Mouse (Mus musculus) adrenal gland, adult 18-20 months (tissue): ENCODE data around the gene Tbce. TPM values are rescaled to one million over a fixed set of nuclear protein-coding genes. Genes with fewer than 3 reads are reported as not detected.
A peak's percentile ranks its signal among the peaks of the same experiment; 100 is the strongest.

Experiments
- DNase-seq, 2 experiments: peaks; one replicate each; pipeline ENCODE4 v3.0.0; 2021 to 2022; ENCODE audit warnings: low spot score in 2 of 2
- total RNA-seq, 2 experiments: library from RNA; stranded (reverse); gene quantifications; 1 replicate in 1 of 2; 2 replicates in 1 of 2; pipeline ENCODE4 v1.2.3; 2021

Tbce gene
- total RNA-seq, 2 experiments from 2014 or later: 38.3 to 41.4 TPM

DNA sequence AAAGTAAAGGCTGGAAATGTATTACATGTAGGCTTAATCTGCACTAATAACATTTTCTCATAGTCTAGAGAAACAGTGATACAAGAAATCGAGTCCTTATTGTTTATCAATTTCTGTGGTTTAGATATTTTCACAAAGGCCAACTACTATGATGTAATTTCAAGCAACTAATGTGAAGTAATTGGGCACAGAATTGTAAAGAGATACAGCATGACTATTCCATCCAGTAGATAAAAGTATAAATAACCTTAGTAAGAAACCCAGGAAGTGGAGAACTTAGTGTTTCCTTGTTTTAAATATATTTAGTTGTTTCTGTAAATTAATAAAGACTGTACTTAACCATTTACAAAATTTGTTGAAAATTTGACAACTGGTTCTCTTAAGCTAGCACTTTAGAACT, 69.6 kb downstream of the Tbce start:
- no peak for DNase-seq

DNA sequence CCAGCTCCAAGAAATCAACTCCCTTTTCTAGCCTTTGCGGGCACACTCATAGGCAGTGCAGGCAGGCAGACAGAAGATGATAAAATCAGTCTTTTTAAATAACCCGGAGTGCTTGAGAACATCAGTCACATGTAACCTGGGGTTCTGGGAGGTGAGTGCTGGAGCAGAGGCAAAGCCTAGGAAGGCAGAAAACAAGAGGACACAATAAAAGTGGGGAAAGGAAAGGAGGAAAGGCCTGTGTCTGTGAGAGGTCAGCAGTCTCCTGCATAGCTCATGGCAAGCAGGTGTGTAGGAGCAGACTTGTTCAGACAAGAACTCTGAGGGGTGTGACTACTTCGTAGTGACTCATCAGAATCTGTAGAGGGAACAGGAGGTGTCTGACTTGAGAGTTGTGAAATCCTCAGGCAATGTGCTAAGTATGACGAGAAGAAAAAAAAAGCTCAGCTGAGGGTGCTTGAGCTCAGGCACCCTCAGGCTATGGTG, 70.8 kb downstream of the Tbce start:
- no peak for DNase-seq

DNA sequence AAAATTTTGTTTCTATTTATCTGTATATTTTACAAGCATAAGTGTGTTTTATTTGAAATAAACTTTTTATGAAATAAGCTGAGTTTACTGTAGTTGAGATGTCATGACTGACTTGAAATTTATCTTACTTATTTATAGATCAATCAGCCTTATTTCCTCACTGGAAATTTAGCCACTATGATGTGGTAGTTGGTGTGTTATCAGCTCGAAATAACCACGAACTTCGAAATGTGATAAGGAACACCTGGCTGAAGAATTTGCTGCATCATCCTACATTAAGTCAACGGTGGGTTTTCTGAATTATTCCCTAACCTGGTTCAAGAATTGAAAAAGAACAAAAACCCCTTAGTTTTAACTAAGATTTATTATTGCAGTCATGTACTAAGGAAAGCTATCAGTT, 73.3 kb downstream of the Tbce start:
- DNase-seq: no peak

DNA sequence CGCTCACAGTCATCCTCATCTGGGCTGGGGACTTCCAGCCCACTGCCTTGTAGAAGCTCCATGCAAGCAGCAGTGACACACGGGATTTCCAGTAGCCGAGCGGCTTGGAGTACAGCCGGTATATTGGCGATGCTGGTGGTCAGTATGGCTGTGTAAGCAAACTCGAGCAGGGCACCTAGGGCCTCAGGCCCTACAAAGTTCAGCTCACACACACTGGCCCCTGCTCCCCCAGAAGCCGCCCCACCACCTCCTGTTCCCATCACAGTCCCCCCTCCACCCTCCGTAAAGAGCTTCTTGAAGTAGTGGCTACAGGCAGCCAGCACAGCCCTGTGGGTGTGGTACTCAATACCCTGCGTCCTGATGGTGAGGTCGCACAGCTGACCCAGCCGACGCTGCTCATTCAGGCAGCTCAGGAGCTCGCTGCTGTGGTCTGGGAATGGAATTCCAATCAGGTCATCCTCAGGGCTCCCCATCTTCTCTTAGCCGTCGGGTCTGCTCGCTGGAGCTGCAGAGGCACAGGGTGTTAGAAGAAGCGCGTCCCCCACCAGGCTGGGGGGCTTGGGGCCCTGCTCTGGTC, 74.0 kb downstream of the Tbce start:
- DNase-seq: no peak

DNA sequence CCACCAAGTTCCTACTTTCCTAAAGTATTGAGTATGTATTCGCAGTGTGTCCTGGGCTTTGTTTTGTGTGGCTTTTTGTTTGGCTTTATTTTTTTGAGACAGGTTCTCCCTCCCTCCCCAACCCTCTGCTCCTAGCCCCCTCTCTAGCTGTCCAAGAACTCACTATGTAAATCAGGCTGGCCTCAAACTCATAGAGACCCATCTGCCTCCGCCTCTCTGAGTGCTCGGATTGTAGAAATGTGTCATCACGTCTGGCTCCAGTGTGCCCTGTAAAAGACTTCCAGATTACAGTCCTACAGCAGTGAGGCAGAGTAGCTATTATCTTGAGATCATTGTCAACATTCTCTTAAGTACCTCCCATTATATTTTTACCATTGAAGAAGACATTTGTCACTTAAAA, 78.4 kb downstream of the Tbce start:
- no peak for DNase-seq

DNA sequence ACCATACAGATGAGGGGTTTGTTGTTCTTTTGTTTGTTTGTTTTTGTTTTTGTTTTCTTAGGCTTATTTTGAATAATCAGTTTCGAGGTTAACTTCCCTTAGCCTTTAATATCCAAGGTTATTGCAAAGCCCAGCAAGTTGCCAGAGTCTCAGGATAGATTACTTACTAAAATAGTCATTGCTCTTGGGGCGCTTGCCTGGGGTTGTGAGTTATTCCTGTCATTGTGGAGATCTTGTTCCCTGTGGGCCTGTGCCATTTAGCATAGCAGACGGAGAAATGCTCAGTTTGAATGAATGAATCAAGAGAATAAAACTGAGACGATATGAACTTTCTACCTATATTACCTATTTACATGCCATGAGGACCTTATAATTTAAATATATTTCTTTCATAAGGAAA, 79.2 kb downstream of the Tbce start:
- no peak for DNase-seq

DNA sequence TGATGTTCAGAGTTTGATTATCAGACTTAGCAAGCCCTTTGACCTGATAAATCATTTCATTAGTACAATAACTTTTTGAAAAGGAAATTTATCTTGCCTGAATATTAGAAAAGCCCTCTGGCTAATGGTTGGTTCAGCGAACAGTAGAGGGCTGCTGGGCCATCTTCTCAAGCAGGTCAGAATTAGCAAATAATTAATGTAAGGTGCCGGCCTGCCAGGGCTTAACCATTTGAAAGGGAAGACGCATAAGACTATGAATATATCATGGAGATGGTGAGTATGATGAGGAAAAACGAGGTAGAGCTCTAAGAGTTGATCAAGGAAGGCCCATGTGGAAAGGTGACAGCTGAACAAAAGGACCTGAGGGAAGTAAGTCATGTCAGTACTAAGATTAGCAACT, 82.8 kb downstream of the Tbce start:
- DNase-seq: no peak

DNA sequence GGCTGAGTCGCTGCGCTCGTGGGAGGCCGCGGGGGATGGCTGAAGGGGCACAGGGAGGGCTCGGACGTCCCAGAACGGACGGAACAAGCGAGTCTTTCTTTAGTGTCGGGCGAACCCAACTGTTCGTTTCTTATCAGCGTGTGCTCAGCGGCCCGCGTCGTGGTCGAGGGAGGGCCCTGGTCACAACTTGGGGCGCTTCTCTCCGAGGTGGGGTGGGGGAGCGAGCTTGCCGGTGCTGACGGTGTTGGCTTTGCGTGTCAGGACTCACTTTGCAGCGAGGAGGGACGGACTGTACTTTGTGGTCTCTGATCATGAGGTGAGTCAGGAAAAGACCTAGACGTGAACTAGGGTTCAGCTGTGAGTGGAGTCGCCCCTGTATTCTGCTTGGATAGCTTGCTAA, 84.5 kb downstream of the Tbce start:
- peak in 1 of 2 experiments; percentile 51 for DNase-seq

DNA sequence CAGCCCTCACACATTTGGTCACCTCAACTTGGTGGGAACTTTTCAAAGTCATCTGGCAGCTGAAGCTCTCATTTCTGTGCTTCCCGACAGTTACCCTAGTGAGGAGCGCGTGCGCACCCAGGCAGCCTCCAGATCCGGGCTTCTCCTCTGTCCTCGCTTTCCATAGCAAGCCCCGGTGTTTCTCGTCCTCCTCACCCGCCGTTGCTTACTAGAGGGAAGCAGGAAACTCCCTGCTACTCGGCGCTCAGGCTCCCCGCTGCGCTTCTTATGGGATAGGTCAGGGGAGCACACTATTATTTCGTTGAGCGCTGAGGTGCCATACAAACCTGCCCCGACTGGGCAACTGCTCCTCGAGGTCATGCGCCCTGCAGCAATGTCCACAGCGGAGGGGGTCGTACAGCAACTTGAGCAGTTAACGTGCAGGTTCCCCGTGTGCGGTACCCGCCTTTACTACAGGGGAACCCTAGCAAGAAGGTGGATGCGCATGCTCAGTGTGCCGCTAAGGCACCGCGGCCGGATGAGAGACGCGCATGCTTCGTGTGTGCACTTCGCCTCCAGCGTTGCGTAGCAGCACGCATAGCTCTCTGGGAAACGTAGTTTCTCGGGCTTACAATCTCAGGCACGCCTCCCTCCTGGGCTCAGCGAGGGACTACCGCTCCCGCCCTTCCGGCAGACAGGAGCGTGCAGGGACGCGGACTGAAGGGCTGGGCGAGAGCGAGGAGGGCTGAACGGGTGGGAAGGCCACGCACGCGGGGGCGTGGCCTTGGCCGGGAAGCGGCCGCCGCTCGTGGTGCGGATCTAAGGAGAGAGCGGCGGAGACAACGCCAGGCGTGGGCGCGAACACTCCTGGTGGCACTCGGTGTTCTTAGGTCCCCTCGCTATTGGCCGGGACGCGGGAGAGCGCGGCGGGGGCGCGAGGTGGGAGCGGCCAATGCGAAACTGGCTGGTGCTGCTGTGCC, 85.3 kb downstream of the Tbce start, which contains the start of gene B3galnt2:
TSS of gene B3galnt2 (plus strand) at position 596 of the 959 bp plus-strand sequence.
- DNase-seq: peak; percentile 83 to 85

Other genes starting within 250 kb of the Tbce start
- 10 to 100 TPM; 19.8 to 22.2 TPM for gene B3galnt2, start 85.2 kb downstream of the Tbce start, total RNA-seq
- 10 to 100 TPM; 24.8 to 39.1 TPM for gene Arid4b, start 23.6 kb upstream of the Tbce start, total RNA-seq
- gene Ggps1, start 23.9 kb upstream of the Tbce start, total RNA-seq: 10 to 100 TPM; 38.3 to 41.0 TPM